Mouse (Mus musculus): ENCODE measurements around the gene Prkg2. TPM values are rescaled to one million over a fixed set of nuclear protein-coding genes. Genes with fewer than 3 reads are reported as not detected.

The Prkg2 gene
- polyA plus RNA-seq (2012; rRNA removed), result 4.9 and 5.3 TPM in 2 replicates

- TF ChIP-seq POLR2A (IDR thresholded peaks at IDR 0.05; ENCODE audit: extremely low read depth, insufficient read depth, low read length), result no peak
- TF ChIP-seq CTCF (IDR thresholded peaks at IDR 0.05; ENCODE audit: extremely low read depth, insufficient read depth, low read length), result no peak
- Histone ChIP-seq H3K4me3 (ENCODE audit: insufficient read depth, low read length) (peak within 1 kb of the TSS; percentile 47), H3K27ac (ENCODE audit: insufficient read depth, low read length) (peak within 1 kb of the TSS; percentile 89), H3K4me1 (ENCODE audit: control insufficient read depth, insufficient read depth, low read length) (peaks cover 1% of the 10 kb centered on the region; the same call in 1 of the 2 replicates)
Observed at GRCm38 (mm10) chr5:99036596-99037441, at the start of gene Prkg2. TSS of gene Prkg2 (minus strand) at chr5:99037351.

DNA sequence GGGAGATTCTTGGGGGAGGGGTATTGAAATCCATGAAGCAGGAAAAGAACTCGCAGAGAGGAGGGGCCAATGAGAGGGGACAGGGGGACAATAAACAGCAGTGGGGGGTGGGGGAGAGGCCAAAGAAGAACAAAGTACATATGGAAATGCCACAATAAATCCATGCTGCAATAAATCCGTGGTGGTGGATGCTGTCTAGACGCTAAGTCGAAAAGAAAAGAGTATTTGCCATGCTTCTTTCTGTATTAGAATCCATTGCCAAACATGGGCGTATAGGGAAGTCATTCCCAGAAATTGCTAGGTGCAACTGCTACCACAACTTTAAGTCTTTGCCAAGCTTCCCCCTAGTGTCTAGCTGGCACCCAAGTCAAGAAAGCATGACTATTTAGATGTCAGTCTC lies 46.8 kb upstream of the Prkg2 start:
- H3K27ac ChIP-seq (ENCODE audit: insufficient read depth, low read length), result no peak overlapping the region
- H3K4me1 ChIP-seq (ENCODE audit: control insufficient read depth, insufficient read depth, low read length), result no peaks in the 10 kb centered on the region
- no peak for TF ChIP-seq POLR2A (IDR thresholded peaks at IDR 0.05; ENCODE audit: extremely low read depth, insufficient read depth, low read length)
- no peak for TF ChIP-seq CTCF (IDR thresholded peaks at IDR 0.05; ENCODE audit: extremely low read depth, insufficient read depth, low read length)
- no peak overlapping the region for H3K4me3 ChIP-seq (ENCODE audit: insufficient read depth, low read length)

DNA sequence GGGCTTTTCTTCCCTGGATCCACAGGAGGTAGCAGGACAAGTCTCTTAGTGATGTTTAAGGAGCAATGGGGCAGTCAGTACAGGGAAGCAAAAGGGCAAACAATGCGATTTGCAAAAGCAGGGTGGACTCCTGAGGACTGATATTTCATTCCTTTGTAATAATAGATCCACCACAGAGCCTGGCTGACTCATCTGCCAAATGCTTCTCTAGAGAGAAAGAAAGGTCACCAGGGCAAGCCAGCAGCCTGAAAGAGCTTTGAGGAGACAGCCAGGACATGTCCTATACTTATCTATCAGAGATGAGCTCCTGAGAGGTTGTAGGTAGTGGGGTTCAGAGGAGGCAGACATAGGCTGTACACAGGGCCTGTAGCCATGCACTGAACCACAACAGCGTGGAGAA lies 41.2 kb upstream of the Prkg2 start:
- no peak for TF ChIP-seq CTCF (IDR thresholded peaks at IDR 0.05; ENCODE audit: extremely low read depth, insufficient read depth, low read length)
- TF ChIP-seq POLR2A (IDR thresholded peaks at IDR 0.05; ENCODE audit: extremely low read depth, insufficient read depth, low read length), result no peak
- Histone ChIP-seq H3K27ac (ENCODE audit: insufficient read depth, low read length) (no peak overlapping the region), H3K4me3 (ENCODE audit: insufficient read depth, low read length) (no peak overlapping the region), H3K4me1 (ENCODE audit: control insufficient read depth, insufficient read depth, low read length) (no peaks in the 10 kb centered on the region)

GRCm38 (mm10) chr5:99068391-99068790 lies 31.2 kb upstream of the Prkg2 start:
- Histone ChIP-seq H3K4me1 (ENCODE audit: control insufficient read depth, insufficient read depth, low read length) (no peaks in the 10 kb centered on the region), H3K4me3 (ENCODE audit: insufficient read depth, low read length) (no peak overlapping the region), H3K27ac (ENCODE audit: insufficient read depth, low read length) (no peak overlapping the region)
- TF ChIP-seq CTCF (IDR thresholded peaks at IDR 0.05; ENCODE audit: extremely low read depth, insufficient read depth, low read length), result no peak
- no peak for TF ChIP-seq POLR2A (IDR thresholded peaks at IDR 0.05; ENCODE audit: extremely low read depth, insufficient read depth, low read length)

DNA sequence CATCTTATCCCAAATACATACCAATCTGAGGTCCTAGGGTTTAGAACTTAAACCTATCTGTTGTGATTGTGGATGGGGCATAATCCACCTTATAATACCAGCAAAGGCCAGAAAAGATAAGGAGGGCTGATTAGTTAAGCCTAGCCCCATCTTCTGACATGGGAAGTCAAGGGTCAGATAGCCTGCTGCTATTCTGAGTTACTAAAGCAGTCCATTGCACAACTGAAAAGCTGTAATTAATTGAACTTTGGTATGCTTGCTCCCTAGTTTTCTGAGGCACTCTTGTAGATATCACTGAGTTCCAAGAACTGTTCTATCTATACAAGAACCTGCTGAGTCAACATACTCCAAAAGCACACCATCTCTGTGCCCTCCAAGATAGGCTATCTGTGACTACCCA lies 25.4 kb upstream of the Prkg2 start:
- TF ChIP-seq POLR2A (IDR thresholded peaks at IDR 0.05; ENCODE audit: extremely low read depth, insufficient read depth, low read length) (no peak), CTCF (IDR thresholded peaks at IDR 0.05; ENCODE audit: extremely low read depth, insufficient read depth, low read length) (no peak)
- H3K4me3 ChIP-seq (ENCODE audit: insufficient read depth, low read length), result no peak overlapping the region
- no peaks in the 10 kb centered on the region for H3K4me1 ChIP-seq (ENCODE audit: control insufficient read depth, insufficient read depth, low read length)
- no peak overlapping the region for H3K27ac ChIP-seq (ENCODE audit: insufficient read depth, low read length)

DNA sequence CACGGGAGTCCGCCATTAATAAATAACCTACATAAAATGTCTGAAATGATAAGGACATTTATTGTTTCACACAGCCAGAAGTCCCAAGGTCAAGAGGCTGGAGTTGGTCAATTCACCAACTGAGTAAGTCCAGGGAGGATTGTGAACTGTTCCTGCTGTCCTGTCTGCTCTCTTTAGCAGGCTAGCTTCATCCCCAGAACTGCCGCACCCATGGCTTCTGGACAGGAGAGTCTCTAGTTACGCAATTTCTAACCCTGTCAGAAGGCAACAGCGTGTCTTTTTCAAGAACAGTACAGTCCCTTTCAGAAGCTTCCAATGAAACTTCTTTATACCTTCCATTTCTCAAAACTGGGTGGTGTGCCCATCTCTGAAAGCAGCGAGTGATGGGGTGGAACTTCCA lies 1.9 kb upstream of the Prkg2 start:
- no peak for TF ChIP-seq CTCF (IDR thresholded peaks at IDR 0.05; ENCODE audit: extremely low read depth, insufficient read depth, low read length)
- no peak for TF ChIP-seq POLR2A (IDR thresholded peaks at IDR 0.05; ENCODE audit: extremely low read depth, insufficient read depth, low read length)
- Histone ChIP-seq H3K27ac (ENCODE audit: insufficient read depth, low read length) (no peak overlapping the region), H3K4me3 (ENCODE audit: insufficient read depth, low read length) (no peak overlapping the region), H3K4me1 (ENCODE audit: control insufficient read depth, insufficient read depth, low read length) (no peaks in the 10 kb centered on the region)

- peak overlapping the region; percentile 89; the same call in 1 of the 2 replicates for H3K27ac ChIP-seq (ENCODE audit: insufficient read depth, low read length)
Observed at GRCm38 (mm10) chr5:99037442-99037811, 276 bp upstream of the Prkg2 start.

DNA sequence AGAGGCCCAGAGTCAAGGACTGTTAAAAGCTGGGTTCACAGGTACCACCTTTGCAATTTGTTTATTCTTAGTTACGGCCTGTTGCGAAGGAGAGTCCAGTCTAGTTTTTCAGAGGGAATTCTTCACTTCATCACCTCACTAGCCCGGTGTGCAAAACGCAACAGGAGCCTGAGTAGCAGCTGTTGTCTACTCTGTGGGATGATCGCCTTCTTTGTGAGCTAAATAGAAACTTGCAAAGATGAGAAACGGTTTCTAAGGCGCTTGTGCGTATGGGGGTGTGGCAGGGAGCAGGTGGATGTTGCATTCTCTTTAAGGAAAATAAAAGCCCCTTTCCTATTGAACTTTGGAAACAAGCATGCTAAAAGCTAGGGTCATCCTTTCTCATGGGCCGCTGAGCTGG lies 1.2 kb downstream of the Prkg2 start:
- Histone ChIP-seq H3K27ac (ENCODE audit: insufficient read depth, low read length) (no peak overlapping the region), H3K4me3 (ENCODE audit: insufficient read depth, low read length) (peak overlapping the region; percentile 47), H3K4me1 (ENCODE audit: control insufficient read depth, insufficient read depth, low read length) (peaks cover 1% of the 10 kb centered on the region; the same call in 1 of the 2 replicates)
- no peak for TF ChIP-seq CTCF (IDR thresholded peaks at IDR 0.05; ENCODE audit: extremely low read depth, insufficient read depth, low read length)
- no peak for TF ChIP-seq POLR2A (IDR thresholded peaks at IDR 0.05; ENCODE audit: extremely low read depth, insufficient read depth, low read length)

More at GRCm38 (mm10) chr5:99037442-99037811, 276 bp upstream of the Prkg2 start:
- TF ChIP-seq POLR2A (IDR thresholded peaks at IDR 0.05; ENCODE audit: extremely low read depth, insufficient read depth, low read length) (no peak), CTCF (IDR thresholded peaks at IDR 0.05; ENCODE audit: extremely low read depth, insufficient read depth, low read length) (no peak)
- Histone ChIP-seq H3K4me1 (ENCODE audit: control insufficient read depth, insufficient read depth, low read length) (peaks cover 1% of the 10 kb centered on the region; the same call in 1 of the 2 replicates), H3K4me3 (ENCODE audit: insufficient read depth, low read length) (peak overlapping the region; percentile 47)

DNA sequence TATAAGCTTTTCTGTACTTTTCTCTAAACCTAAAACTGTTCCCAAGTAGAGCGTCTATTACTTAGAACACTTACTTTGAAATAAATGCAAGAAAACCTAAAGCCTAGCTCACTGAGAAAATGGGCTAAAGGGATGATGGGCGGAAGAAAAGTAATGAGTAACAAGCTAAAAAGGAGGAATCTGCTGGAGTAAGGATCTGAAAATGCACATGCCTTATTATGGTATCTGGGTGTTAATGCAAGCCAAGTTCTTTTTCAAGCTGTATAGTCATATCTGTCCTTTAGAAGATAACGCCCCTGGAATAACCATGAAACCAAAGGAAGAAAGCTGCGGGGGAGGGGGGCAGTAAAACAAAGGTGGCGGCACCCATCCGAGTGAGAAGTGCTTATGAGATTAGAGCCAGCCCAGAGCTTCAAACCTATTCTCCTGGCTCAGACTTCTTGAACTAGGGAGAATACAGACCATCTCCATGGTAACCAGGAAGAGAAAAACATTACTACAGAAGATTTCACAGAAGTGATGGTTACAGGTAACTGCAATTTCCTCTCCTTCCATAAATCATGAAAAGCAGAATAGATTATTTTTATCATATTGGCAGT lies 5.5 kb downstream of the Prkg2 start:
- Histone ChIP-seq H3K4me1 (ENCODE audit: control insufficient read depth, insufficient read depth, low read length) (peaks cover 1% of the 10 kb centered on the region), H3K27ac (ENCODE audit: insufficient read depth, low read length) (no peak overlapping the region; the same call in 1 of the 2 replicates), H3K4me3 (ENCODE audit: insufficient read depth, low read length) (no peak overlapping the region)
- TF ChIP-seq CTCF (IDR thresholded peaks at IDR 0.05; ENCODE audit: extremely low read depth, insufficient read depth, low read length) (no peak), POLR2A (IDR thresholded peaks at IDR 0.05; ENCODE audit: extremely low read depth, insufficient read depth, low read length) (no peak)
